Mouse (Mus musculus): Measurements from ENCODE around the gene Utf1. TPM values are rescaled to one million over a fixed set of nuclear protein-coding genes. Genes with fewer than 3 reads are reported as not detected.
A peak's percentile ranks its signal among the peaks of the same experiment; 100 is the strongest.

Utf1 gene
- total and polyA plus RNA-seq, 3 experiments = not detected

DNA sequence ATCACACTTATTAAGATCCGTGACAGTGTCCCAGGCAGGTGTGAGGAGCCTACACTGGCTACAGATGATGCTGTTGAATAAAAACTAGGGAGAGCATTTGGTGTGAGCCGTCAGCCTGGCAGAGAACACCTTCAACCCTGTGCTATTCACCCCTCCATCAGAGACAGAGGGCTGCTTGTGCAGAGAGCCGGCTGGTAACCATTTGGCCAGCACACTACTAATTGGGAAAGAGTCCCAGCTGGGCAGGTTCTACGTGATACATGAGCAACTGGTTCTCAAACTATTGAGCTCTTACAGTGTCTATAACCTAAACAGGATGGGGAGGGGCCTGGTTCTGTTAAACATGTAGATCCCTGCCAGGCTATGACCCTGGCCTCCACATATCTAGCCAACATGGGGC is 25.3 kb upstream of the Utf1 start:
- TF ChIP-seq CHD1 (IDR thresholded peaks at IDR 0.05; ENCODE audit: low read depth, low read length) (no peak), TBP (conservative IDR thresholded peaks at IDR 0.05; ENCODE audit: low read depth, low read length) (no peak), MAFK (IDR thresholded peaks at IDR 0.05; ENCODE audit: insufficient replicate concordance, low read length) (no peak), GABPA (IDR thresholded peaks at IDR 0.05; ENCODE audit: insufficient replicate concordance, low read depth, low read length) (no peak), RCOR1 (conservative IDR thresholded peaks at IDR 0.05; ENCODE audit: low read depth, low read length) (no peak), RAD21 (IDR thresholded peaks at IDR 0.05; ENCODE audit: low read depth, low read length) (no peak), PAX5 (IDR thresholded peaks at IDR 0.05; ENCODE audit: low read length) (no peak), HCFC1 (IDR thresholded peaks at IDR 0.05; ENCODE audit: low read depth, low read length) (no peak), POLR2A (IDR thresholded peaks at IDR 0.05; ENCODE audit: low read depth, low read length) (no peak), ELF1 (IDR thresholded peaks at IDR 0.05; ENCODE audit: low read depth, low read length) (no peak), ZC3H11A (IDR thresholded peaks at IDR 0.05; ENCODE audit: low read depth, low read length) (no peak), EP300 (IDR thresholded peaks at IDR 0.05; ENCODE audit: low read length) (no peak), USF1 (IDR thresholded peaks at IDR 0.05; ENCODE audit: low read depth, low read length) (no peak), MAZ (IDR thresholded peaks at IDR 0.05; ENCODE audit: low read depth, low read length) (no peak), MYC (IDR thresholded peaks at IDR 0.05; ENCODE audit: low read depth, low read length) (no peak), USF2 (conservative IDR thresholded peaks at IDR 0.05; ENCODE audit: low read depth, low read length) (no peak)
- peaks cover 0 to 2% of the 10 kb centered on the region in 2 experiments for H3K36me3 ChIP-seq (replicated peaks in 1 of 2; ENCODE audit: control insufficient read depth in 1 of 2, insufficient read depth in 1 of 2, low read length in 1 of 2)

DNA sequence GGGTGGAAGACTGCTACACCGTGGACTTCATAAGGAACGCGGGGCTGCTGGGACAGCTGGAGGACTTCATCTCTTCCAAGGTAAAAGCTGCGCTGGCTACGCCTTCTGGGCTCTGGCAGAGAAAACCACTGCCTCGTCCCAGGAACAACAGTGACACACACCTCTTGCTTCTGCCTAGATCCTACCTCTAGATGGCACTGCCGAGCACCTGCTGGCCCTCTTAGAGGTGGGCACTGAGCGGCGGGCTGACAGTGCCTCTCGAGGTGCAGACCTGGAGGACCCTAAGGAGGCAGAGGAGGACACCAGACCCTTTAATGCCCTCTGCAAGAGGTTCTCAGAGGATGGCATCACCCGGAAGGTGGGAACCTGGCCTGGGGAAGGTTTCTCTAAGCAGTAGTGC is 12.9 kb upstream of the Utf1 start:
- in situ Hi-C loops (cut with MboI; ENCODE audit: low pct_ligation_motif_present, low pct_unique_long_range_greater_than_20kb, low sequenced_read_pairs) = no loop called here

More for the DNA sequence above, 25.3 kb upstream of the Utf1 start:
- Histone ChIP-seq H3K27me3 (replicated peaks) (peaks cover 7% of the 10 kb centered on the region), H3K4me1 (ENCODE audit: control insufficient read depth in 1 of 2, insufficient read depth in 2 of 2) (peaks cover 4 to 29% of the 10 kb centered on the region in 2 experiments; a peak in 3 of 4 replicates), H3K9ac (ENCODE audit: insufficient read depth, low read depth) (no peak overlapping the region), H3K27ac (ENCODE audit: insufficient read depth, low read depth) (no peak overlapping the region), H3K4me3 (replicated peaks in 1 of 3; ENCODE audit: low read depth in 2 of 3, low read length in 2 of 3, poor library complexity in 1 of 3) (no peak overlapping the region), H3K4me2 (ENCODE audit: insufficient read depth, low read depth, poor library complexity, severe bottlenecking) (no peak overlapping the region), H3K79me2 (replicated peaks; ENCODE audit: control insufficient read depth, extremely low read depth, insufficient read depth, poor library complexity, severe bottlenecking) (no peaks in the 10 kb centered on the region), H3K9me3 (replicated peaks; ENCODE audit: low read length) (no peaks in the 10 kb centered on the region)
- dilution Hi-C loops (cut with MboI; ENCODE audit: extremely low pct_ligation_motif_present, extremely low pct_unique_long_range_greater_than_20kb, low sequenced_read_pairs) (no loop called here), in situ Hi-C loops (cut with MboI; ENCODE audit: low pct_ligation_motif_present, low pct_unique_long_range_greater_than_20kb, low sequenced_read_pairs) (loop anchor here (10.0 kb wide), 1 partner anchor 217 kb away; the partner anchor contains the start of gene Mtg1)
- no peak for DNase-seq (ENCODE audit: extremely low read depth)

More for the DNA sequence above, 12.9 kb upstream of the Utf1 start:
- dilution Hi-C loops (cut with MboI; ENCODE audit: extremely low pct_ligation_motif_present, extremely low pct_unique_long_range_greater_than_20kb, low sequenced_read_pairs) = no loop called here
- Histone ChIP-seq H3K9me3 (replicated peaks; ENCODE audit: low read length) (no peaks in the 10 kb centered on the region), H3K27me3 (replicated peaks) (no peaks in the 10 kb centered on the region), H3K79me2 (replicated peaks; ENCODE audit: control insufficient read depth, extremely low read depth, insufficient read depth, poor library complexity, severe bottlenecking) (no peaks in the 10 kb centered on the region), H3K4me3 (replicated peaks in 1 of 3; ENCODE audit: low read depth in 2 of 3, low read length in 2 of 3, poor library complexity in 1 of 3) (peak overlapping the region in 2 of 3 experiments; percentile 26 to 54), H3K9ac (ENCODE audit: insufficient read depth, low read depth) (no peak overlapping the region), H3K27ac (ENCODE audit: insufficient read depth, low read depth) (no peak overlapping the region), H3K4me1 (ENCODE audit: control insufficient read depth in 1 of 2, insufficient read depth in 2 of 2) (peaks cover 7 to 82% of the 10 kb centered on the region in 2 experiments), H3K4me2 (ENCODE audit: insufficient read depth, low read depth, poor library complexity, severe bottlenecking) (no peak overlapping the region), H3K36me3 (replicated peaks in 1 of 2; ENCODE audit: control insufficient read depth in 1 of 2, insufficient read depth in 1 of 2, low read length in 1 of 2) (peaks cover 6 to 42% of the 10 kb centered on the region in 2 experiments)
- TF ChIP-seq USF1 (IDR thresholded peaks at IDR 0.05; ENCODE audit: low read depth, low read length) (no peak), RAD21 (IDR thresholded peaks at IDR 0.05; ENCODE audit: low read depth, low read length) (peak; percentile 58), CTCF (conservative IDR thresholded peaks at IDR 0.05 in 1 of 2, IDR thresholded peaks at IDR 0.05 in 1 of 2; ENCODE audit: low read depth in 2 of 2, low read length in 2 of 2) (peak; percentile 66 to 78), SMC3 (IDR thresholded peaks at IDR 0.05; ENCODE audit: low read depth, low read length) (peak; percentile 78)
- peak; percentile 75 for DNase-seq (ENCODE audit: extremely low read depth)
